Mouse (Mus musculus) 3134 (cell line): ENCODE results near the gene Kmt5a.
A peak's percentile ranks its signal among the peaks of the same experiment; 100 is the strongest.
"Not testable (repeated sequence)": the region's sequence is repeated elsewhere in the genome, so short reads cannot be mapped to it uniquely, and the experiment has no call there.

Source experiments
- DNase-seq: peaks from one replicate; pipeline ENCODE4 v3.0.0-alpha.2; 2011; ENCODE audit warnings: low spot score; ENCODE audit not compliant: insufficient read length; ENCODE audit errors: extremely low read depth

The Kmt5a gene

GRCm38 (mm10) chr5:124482436-124482965 lies 42.8 kb downstream of the Kmt5a start:
- peak; percentile 48 for DNase-seq

GRCm38 (mm10) chr5:124482966-124483654 lies 43.4 kb downstream of the Kmt5a start, which contains the start of gene Snrnp35:
Gene Snrnp35, plus strand, starts transcription at chr5:124483134.
- peak; percentile 97 for DNase-seq

- no peak for DNase-seq
Measured at GRCm38 (mm10) chr5:124483655-124484396, 44.1 kb downstream of the Kmt5a start.

- DNase-seq, result no peak
Measured at GRCm38 (mm10) chr5:124485654-124486053, 45.9 kb downstream of the Kmt5a start.

- peak; percentile 61 for DNase-seq
Measured at GRCm38 (mm10) chr5:124488885-124489284, 49.2 kb downstream of the Kmt5a start.

GRCm38 (mm10) chr5:124491732-124492131 lies 52.0 kb downstream of the Kmt5a start:
- DNase-seq, result no peak

GRCm38 (mm10) chr5:124492618-124493017 lies 52.9 kb downstream of the Kmt5a start:
- DNase-seq, result no peak

GRCm38 (mm10) chr5:124493455-124493854 lies 53.7 kb downstream of the Kmt5a start:
- DNase-seq, result no peak

- no peak for DNase-seq
Measured at GRCm38 (mm10) chr5:124495547-124495946, 55.8 kb downstream of the Kmt5a start.

GRCm38 (mm10) chr5:124496614-124497514 lies 57.1 kb downstream of the Kmt5a start:
- DNase-seq, result no peak

GRCm38 (mm10) chr5:124498221-124498876 lies 58.6 kb downstream of the Kmt5a start:
- DNase-seq, result no peak

GRCm38 (mm10) chr5:124499001-124499400 lies 59.3 kb downstream of the Kmt5a start:
- no peak for DNase-seq

- not testable (repeated sequence) for DNase-seq
Measured at GRCm38 (mm10) chr5:124500037-124500436, 60.3 kb downstream of the Kmt5a start.

- no peak for DNase-seq
Measured at GRCm38 (mm10) chr5:124500573-124500972, 60.8 kb downstream of the Kmt5a start.

- no peak for DNase-seq
Measured at GRCm38 (mm10) chr5:124501541-124501940, 61.8 kb downstream of the Kmt5a start.

GRCm38 (mm10) chr5:124503742-124504141 lies 64.0 kb downstream of the Kmt5a start:
- DNase-seq, result no peak

GRCm38 (mm10) chr5:124505235-124505634 lies 65.5 kb downstream of the Kmt5a start:
- no peak for DNase-seq

GRCm38 (mm10) chr5:124506731-124507359 lies 67.1 kb downstream of the Kmt5a start:
- peak; percentile 80 for DNase-seq

GRCm38 (mm10) chr5:124509200-124509599 lies 69.5 kb downstream of the Kmt5a start:
- DNase-seq, result no peak

GRCm38 (mm10) chr5:124509742-124510237 lies 70.1 kb downstream of the Kmt5a start:
- DNase-seq, result peak; percentile 88
